Mouse (Mus musculus) neural tube, embryonic 12.5 days (tissue): ENCODE results near the gene Gm20662. TPM values are rescaled to one million over a fixed set of nuclear protein-coding genes. Genes with fewer than 3 reads are reported as not detected.

Experiments used
- ATAC-seq: fragments of 200-750 bp; cut with Nextera tagmentation; 2 replicates; pipeline ENCODE4 v1.8.0; 2017; ENCODE audit warnings: low read depth, mild to moderate bottlenecking, moderate TSS enrichment, moderate library complexity; ENCODE audit not compliant: low FRiP score
- H3K27ac ChIP-seq: fragments of 300-500 bp; sonication (generic); 2 replicates; pipeline ENCODE4 v1.5.1; 2016
- H3K27me3 ChIP-seq: fragments of 300-500 bp; sonication (generic); replicated peaks from 2 replicates; pipeline ENCODE4 v1.6.1; 2016; ENCODE audit warnings: mild to moderate bottlenecking
- H3K36me3 ChIP-seq: fragments of 300-500 bp; sonication (generic); 2 replicates; pipeline ENCODE4 v1.6.1; 2016; ENCODE audit warnings: mild to moderate bottlenecking
- H3K4me1 ChIP-seq: fragments of 300-500 bp; sonication (generic); 2 replicates; pipeline ENCODE4 v1.6.1; 2016
- H3K4me2 ChIP-seq: fragments of 300-500 bp; sonication (generic); replicated peaks from 2 replicates; pipeline ENCODE4 v1.6.1; 2016; ENCODE audit warnings: mild to moderate bottlenecking
- H3K4me3 ChIP-seq: fragments of 300-500 bp; sonication (generic); 2 replicates; pipeline ENCODE4 v1.5.1; 2016
- H3K9ac ChIP-seq: fragments of 300-500 bp; sonication (generic); 2 replicates; pipeline ENCODE4 v1.6.1; 2016; ENCODE audit warnings: mild to moderate bottlenecking
- H3K9me3 ChIP-seq: fragments of 300-500 bp; sonication (generic); 2 replicates; pipeline ENCODE4 v1.6.1; 2016; ENCODE audit warnings: mild to moderate bottlenecking
- WGBS: fragments of 180-500 bp; shearing (Covaris S2); methylation state at CpG from one replicate; pipeline ENCODE4 v1.1.7; 2016; 5-methylcytosine and 5-hydroxymethylcytosine counted together
- polyA plus RNA-seq: library from polyadenylated mRNA; unstranded; fragments of >200 nt; fragmentation: Nextera tagmentation; extraction: Ambion mirVana; gene quantifications from 2 replicates; pipeline ENCODE4 v1.2.1, GENCODE M21; 2016

Gm20662 gene
- polyA plus RNA-seq, 1 experiment from 2014 or later: 1.5 TPM

GRCm38 (mm10) chr9:108067199-108067598 is 71.0 kb downstream of the Gm20662 start:
- no peak overlapping the region for H3K4me3 ChIP-seq
- WGBS: 87% methylated on average over 7 of the region's 7 CpGs

GRCm38 (mm10) chr9:108067900-108068299 is 71.8 kb downstream of the Gm20662 start:
- Histone ChIP-seq H3K36me3 (peaks cover 57% of the 10 kb centered on the region), H3K27me3 (no peaks in the 10 kb centered on the region), H3K4me3 (no peak overlapping the region), H3K4me2 (no peak overlapping the region), H3K9me3 (no peaks in the 10 kb centered on the region), H3K9ac (no peak overlapping the region), H3K4me1 (no peaks in the 10 kb centered on the region), H3K27ac (no peak overlapping the region)
- ATAC-seq: peak; percentile 38; the same call in 1 of the 2 replicates
- 20% methylated on average over 8 of the region's 8 CpGs for WGBS

More at GRCm38 (mm10) chr9:108067199-108067598, 71.0 kb downstream of the Gm20662 start:
- Histone ChIP-seq H3K9ac (no peak overlapping the region), H3K36me3 (peaks cover 64% of the 10 kb centered on the region), H3K9me3 (no peaks in the 10 kb centered on the region), H3K27ac (no peak overlapping the region), H3K4me2 (no peak overlapping the region), H3K27me3 (no peaks in the 10 kb centered on the region), H3K4me1 (no peaks in the 10 kb centered on the region; the same call in 1 of the 2 replicates)
- ATAC-seq: no peak

GRCm38 (mm10) chr9:108069007-108069406 is 72.9 kb downstream of the Gm20662 start:
- no peak overlapping the region for H3K4me3 ChIP-seq
- H3K27me3 ChIP-seq: no peaks in the 10 kb centered on the region
- H3K4me2 ChIP-seq: no peak overlapping the region
- no peak overlapping the region for H3K27ac ChIP-seq
- WGBS: 91% methylated on average over 9 of the region's 9 CpGs
- ATAC-seq: no peak
- no peak overlapping the region for H3K9ac ChIP-seq
- H3K4me1 ChIP-seq: no peaks in the 10 kb centered on the region
- H3K9me3 ChIP-seq: no peaks in the 10 kb centered on the region
- H3K36me3 ChIP-seq: peaks cover 46% of the 10 kb centered on the region

- no peak for ATAC-seq
- Histone ChIP-seq H3K4me1 (no peaks in the 10 kb centered on the region), H3K4me2 (no peak overlapping the region), H3K4me3 (no peak overlapping the region), H3K27ac (no peak overlapping the region), H3K27me3 (no peaks in the 10 kb centered on the region), H3K9ac (no peak overlapping the region), H3K9me3 (no peaks in the 10 kb centered on the region), H3K36me3 (peaks cover 41% of the 10 kb centered on the region)
- 91% methylated on average over 7 of the region's 7 CpGs for WGBS
Observed at GRCm38 (mm10) chr9:108069529-108069928, 73.4 kb downstream of the Gm20662 start.

DNA sequence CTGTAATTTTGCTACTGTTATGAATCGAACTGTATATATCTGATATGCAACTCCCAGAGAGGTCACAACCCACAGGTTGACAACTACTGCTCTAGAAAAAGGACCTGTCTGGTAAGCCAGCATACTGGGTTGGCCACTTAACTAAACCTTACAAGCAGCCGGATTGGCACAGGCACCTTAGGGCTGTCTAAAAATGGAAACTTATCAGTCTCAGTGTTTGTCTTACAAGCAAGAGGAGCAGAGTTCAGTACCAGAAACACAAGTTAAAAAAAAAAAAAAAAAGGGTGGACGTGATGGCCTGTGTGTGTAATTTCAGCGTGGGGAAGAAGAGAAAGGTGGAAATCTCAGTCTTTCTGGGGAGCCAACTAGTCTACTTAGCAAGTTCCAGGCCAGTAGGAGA is 75.7 kb downstream of the Gm20662 start:
- no peaks in the 10 kb centered on the region for H3K9me3 ChIP-seq
- no peak overlapping the region for H3K4me3 ChIP-seq
- no peak for ATAC-seq
- H3K4me1 ChIP-seq: no peaks in the 10 kb centered on the region
- no peak overlapping the region for H3K4me2 ChIP-seq
- H3K27ac ChIP-seq: no peak overlapping the region
- H3K27me3 ChIP-seq: no peaks in the 10 kb centered on the region
- 82% methylated on average over 4 of the region's 4 CpGs for WGBS
- H3K36me3 ChIP-seq: peaks cover 25% of the 10 kb centered on the region
- H3K9ac ChIP-seq: no peak overlapping the region

- H3K4me2 ChIP-seq: no peak overlapping the region
- 77% methylated on average over 9 of the region's 9 CpGs for WGBS
- no peak overlapping the region for H3K4me3 ChIP-seq
- no peak overlapping the region for H3K9ac ChIP-seq
- no peaks in the 10 kb centered on the region for H3K9me3 ChIP-seq
- no peaks in the 10 kb centered on the region for H3K27me3 ChIP-seq
- no peaks in the 10 kb centered on the region; the same call in 1 of the 2 replicates for H3K4me1 ChIP-seq
- H3K36me3 ChIP-seq: peaks cover 23% of the 10 kb centered on the region
- no peak overlapping the region for H3K27ac ChIP-seq
- no peak for ATAC-seq
Observed at GRCm38 (mm10) chr9:108072481-108072924, 76.4 kb downstream of the Gm20662 start.

DNA sequence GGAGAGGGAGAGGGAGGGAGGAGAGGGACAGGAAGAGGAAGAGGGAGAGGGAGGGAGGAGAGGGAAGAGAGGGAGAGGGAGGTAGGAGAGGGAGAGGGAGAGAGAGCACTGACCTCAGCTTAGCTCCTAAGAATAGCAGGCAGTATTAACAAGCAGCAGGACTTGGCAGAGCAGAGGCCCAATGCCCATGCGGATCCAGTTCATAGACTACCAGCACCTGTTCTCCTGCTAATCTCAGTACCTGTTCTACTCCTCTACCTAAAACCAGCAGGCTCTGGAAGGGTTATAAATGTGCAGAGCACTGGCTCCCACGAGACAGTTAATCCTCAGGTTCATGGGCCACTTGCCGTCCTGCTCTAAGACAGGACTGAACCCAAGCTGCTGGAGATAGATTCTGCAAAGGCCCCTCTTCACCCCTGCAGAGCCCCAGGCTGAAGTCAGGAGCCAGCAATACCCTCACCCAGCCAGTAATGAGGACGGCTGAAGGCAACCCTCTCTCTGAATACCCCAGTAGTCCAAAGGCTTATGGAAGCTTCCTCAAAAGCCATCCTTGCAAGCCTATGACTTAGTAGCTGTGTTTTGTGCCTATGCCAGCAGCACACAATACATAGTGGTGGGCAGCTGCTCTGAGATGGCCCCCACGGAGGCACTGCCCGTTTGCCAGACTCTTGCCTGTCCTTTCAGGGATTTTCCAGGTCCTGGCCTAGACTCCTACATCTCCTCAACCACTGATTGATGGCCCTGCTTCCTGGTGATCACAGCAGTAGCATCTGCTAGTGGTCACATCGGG is 77.2 kb downstream of the Gm20662 start:
- Histone ChIP-seq H3K27ac (no peak overlapping the region), H3K4me3 (no peak overlapping the region), H3K4me1 (peaks cover 7% of the 10 kb centered on the region), H3K9me3 (no peaks in the 10 kb centered on the region), H3K9ac (no peak overlapping the region), H3K4me2 (no peak overlapping the region), H3K36me3 (peaks cover 23% of the 10 kb centered on the region), H3K27me3 (no peaks in the 10 kb centered on the region)
- whole genome bisulfite sequencing: 67% methylated on average over 7 of the region's 7 CpGs
- ATAC-seq: no peak

GRCm38 (mm10) chr9:108080168-108080567 is 84.0 kb downstream of the Gm20662 start, which contains the start of gene Mst1:
TSS of gene Mst1 (plus strand) at chr9:108080436.
- Histone ChIP-seq H3K27me3 (peaks cover 38% of the 10 kb centered on the region), H3K9me3 (no peaks in the 10 kb centered on the region), H3K36me3 (peaks cover 13% of the 10 kb centered on the region), H3K4me1 (peaks cover 22% of the 10 kb centered on the region), H3K4me2 (peak within 1 kb of the TSS; percentile 96), H3K27ac (no peak within 1 kb of the TSS), H3K9ac (peak within 1 kb of the TSS; percentile 96), H3K4me3 (peak within 1 kb of the TSS; percentile 87)
- no peak for ATAC-seq
- WGBS: 76% methylated on average over 5 of the region's 5 CpGs

- peak overlapping the region; percentile 20 for H3K4me2 ChIP-seq
- H3K27me3 ChIP-seq: peaks cover 38% of the 10 kb centered on the region
- H3K9ac ChIP-seq: no peak overlapping the region
- peaks cover 22% of the 10 kb centered on the region for H3K4me1 ChIP-seq
- ATAC-seq: no peak
- 9% methylated on average over 19 of the region's 19 CpGs for WGBS
- no peak overlapping the region for H3K4me3 ChIP-seq
- no peak overlapping the region for H3K27ac ChIP-seq
- H3K9me3 ChIP-seq: no peaks in the 10 kb centered on the region
- peaks cover 37% of the 10 kb centered on the region for H3K36me3 ChIP-seq
Observed at GRCm38 (mm10) chr9:108082549-108082948, 86.4 kb downstream of the Gm20662 start.

DNA sequence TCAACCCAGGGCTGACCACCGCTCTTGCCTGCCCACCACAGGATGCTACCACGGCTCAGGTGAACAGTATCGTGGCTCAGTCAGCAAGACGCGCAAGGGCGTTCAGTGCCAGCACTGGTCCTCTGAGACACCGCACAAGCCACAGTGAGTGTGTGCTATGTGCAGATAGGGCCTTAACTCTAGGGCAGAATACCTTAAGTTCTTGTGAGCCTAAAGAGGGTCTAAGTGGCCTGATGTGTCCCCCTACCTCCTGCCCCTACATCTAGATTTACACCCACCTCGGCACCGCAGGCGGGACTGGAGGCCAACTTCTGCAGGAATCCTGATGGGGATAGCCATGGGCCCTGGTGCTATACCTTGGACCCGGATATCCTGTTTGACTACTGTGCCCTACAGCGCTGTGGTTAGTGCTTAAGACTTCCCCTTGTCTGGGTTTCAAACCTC is 86.9 kb downstream of the Gm20662 start, which contains the start of gene Rnf123:
Gene Rnf123, minus strand, starts transcription at position 359 of the 444 bp plus-strand sequence.
- Histone ChIP-seq H3K36me3 (peaks cover 42% of the 10 kb centered on the region), H3K4me1 (peaks cover 19% of the 10 kb centered on the region), H3K9ac (no peak within 1 kb of the TSS), H3K9me3 (no peaks in the 10 kb centered on the region), H3K27ac (no peak within 1 kb of the TSS), H3K4me3 (no peak within 1 kb of the TSS), H3K27me3 (peaks cover 38% of the 10 kb centered on the region), H3K4me2 (peak within 1 kb of the TSS; percentile 20)
- 34% methylated on average over 12 of the region's 12 CpGs for WGBS
- no peak for ATAC-seq

GRCm38 (mm10) chr9:108083561-108083960 is 87.4 kb downstream of the Gm20662 start:
- Histone ChIP-seq H3K4me1 (peaks cover 13% of the 10 kb centered on the region), H3K27me3 (peaks cover 38% of the 10 kb centered on the region), H3K27ac (no peak overlapping the region), H3K9ac (no peak overlapping the region), H3K4me3 (no peak overlapping the region), H3K36me3 (peaks cover 47% of the 10 kb centered on the region), H3K9me3 (no peaks in the 10 kb centered on the region), H3K4me2 (no peak overlapping the region)
- WGBS: 86% methylated on average over 6 of the region's 6 CpGs
- no peak for ATAC-seq

- H3K9ac ChIP-seq: no peak overlapping the region
- peaks cover 64% of the 10 kb centered on the region for H3K36me3 ChIP-seq
- peaks cover 38% of the 10 kb centered on the region for H3K27me3 ChIP-seq
- ATAC-seq: no peak
- WGBS: 98% methylated on average over 4 of the region's 4 CpGs
- H3K4me3 ChIP-seq: no peak overlapping the region
- H3K9me3 ChIP-seq: no peaks in the 10 kb centered on the region
- H3K4me1 ChIP-seq: 0 out of 2 replicates have a peak, but pooled peaks cover 8% of the 10 kb centered on the region
- no peak overlapping the region for H3K27ac ChIP-seq
- no peak overlapping the region for H3K4me2 ChIP-seq
Observed at GRCm38 (mm10) chr9:108085261-108085660, 89.1 kb downstream of the Gm20662 start.
